Mouse (Mus musculus): Measurements from ENCODE around the gene Slc12a9.

DNA sequence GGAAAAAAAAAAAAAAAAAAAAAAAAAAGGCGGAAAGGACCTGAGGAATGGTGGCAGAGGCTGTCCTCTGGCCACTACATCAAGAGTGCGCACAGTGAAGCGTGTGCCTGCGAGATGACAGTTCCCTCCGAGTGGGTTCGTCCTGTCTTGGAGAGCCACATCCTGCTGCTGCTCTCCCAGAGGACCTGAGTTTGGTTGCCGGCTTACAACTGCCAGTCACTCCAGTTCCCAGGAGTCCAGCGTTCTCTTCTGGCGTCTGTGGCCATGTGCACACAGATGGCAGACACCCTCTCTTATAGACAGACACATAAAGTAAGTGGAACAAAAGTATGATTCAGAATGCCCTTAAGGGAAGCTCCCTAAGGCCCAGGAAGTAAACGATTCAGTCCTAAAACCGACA lies 43.8 kb upstream of the Slc12a9 start:
- no peak for TF ChIP-seq CTCF (conservative IDR thresholded peaks at IDR 0.05; ENCODE audit: insufficient read depth, insufficient read length, low read depth, low read length)
- no peak for TF ChIP-seq POLR2A (IDR thresholded peaks at IDR 0.05; ENCODE audit: low read depth, low read length)
